Mouse (Mus musculus) midbrain, embryonic 14.5 days (tissue): Measurements from ENCODE around the gene Nepro. TPM values are rescaled to one million over a fixed set of nuclear protein-coding genes. Genes with fewer than 3 reads are reported as not detected.

ENCODE experiments used
- ATAC-seq: fragments of 200-750 bp; cut with Nextera tagmentation; 2 replicates; pipeline ENCODE4 v1.8.0; 2017; ENCODE audit warnings: moderate number of reproducible peaks, moderate library complexity; ENCODE audit not compliant: low FRiP score, low TSS enrichment
- DNase-seq: peaks from one replicate; pipeline ENCODE4 v3.0.0-alpha.2; 2015
- H3K27ac ChIP-seq: fragments of 300-500 bp; sonication (generic); replicated peaks from 2 replicates; pipeline ENCODE4 v1.5.1; 2014; ENCODE audit warnings: mild to moderate bottlenecking, low read depth, low read length, moderate library complexity
- H3K27me3 ChIP-seq: fragments of 300-500 bp; sonication (generic); 2 replicates; pipeline ENCODE4 v1.6.1; 2014; ENCODE audit warnings: low read length, control low read depth, mixed read lengths; ENCODE audit not compliant: control insufficient read depth, insufficient read depth
- H3K36me3 ChIP-seq: fragments of 300-500 bp; sonication (generic); 2 replicates; pipeline ENCODE4 v1.6.1; 2014; ENCODE audit warnings: low read length, control low read depth; ENCODE audit not compliant: control insufficient read depth, insufficient read depth
- H3K4me1 ChIP-seq: fragments of 300-500 bp; sonication (generic); 2 replicates; pipeline ENCODE4 v1.6.1; 2014; ENCODE audit warnings: mild to moderate bottlenecking, antibody characterized with exemption, low read length, control low read depth; ENCODE audit not compliant: control insufficient read depth, insufficient read depth
- H3K4me2 ChIP-seq: fragments of 300-500 bp; sonication (generic); 2 replicates; pipeline ENCODE4 v1.6.1; 2014; ENCODE audit warnings: mild to moderate bottlenecking, low read length, moderate library complexity
- H3K4me3 ChIP-seq: fragments of 300-500 bp; sonication (generic); replicated peaks from 2 replicates; pipeline ENCODE4 v1.5.1; 2014; ENCODE audit warnings: low read depth, low read length
- H3K9ac ChIP-seq: fragments of 300-500 bp; sonication (generic); replicated peaks from 2 replicates; pipeline ENCODE4 v1.6.1; 2014; ENCODE audit warnings: mild to moderate bottlenecking, low read length, moderate library complexity
- H3K9me3 ChIP-seq: fragments of 300-500 bp; sonication (generic); 2 replicates; pipeline ENCODE4 v1.6.1; 2016; ENCODE audit warnings: low read length, control low read depth, mixed read lengths; ENCODE audit not compliant: control insufficient read depth
- WGBS: fragments of 180-500 bp; shearing (Covaris S2); extraction: QIAGEN DNeasy Blood & Tissue Kit; methylation state at CpG from one replicate; pipeline ENCODE4 v1.1.7; 2014; 5-methylcytosine and 5-hydroxymethylcytosine counted together
- polyA plus RNA-seq: library from polyadenylated mRNA; unstranded; fragments of >200 nt; fragmentation: Nextera tagmentation; extraction: Ambion mirVana; gene quantifications from 2 replicates; pipeline ENCODE4 v1.2.1, GENCODE M21; 2014

Gene Nepro
- polyA plus RNA-seq, 1 experiment from 2014 or later = 5.7 TPM

DNA sequence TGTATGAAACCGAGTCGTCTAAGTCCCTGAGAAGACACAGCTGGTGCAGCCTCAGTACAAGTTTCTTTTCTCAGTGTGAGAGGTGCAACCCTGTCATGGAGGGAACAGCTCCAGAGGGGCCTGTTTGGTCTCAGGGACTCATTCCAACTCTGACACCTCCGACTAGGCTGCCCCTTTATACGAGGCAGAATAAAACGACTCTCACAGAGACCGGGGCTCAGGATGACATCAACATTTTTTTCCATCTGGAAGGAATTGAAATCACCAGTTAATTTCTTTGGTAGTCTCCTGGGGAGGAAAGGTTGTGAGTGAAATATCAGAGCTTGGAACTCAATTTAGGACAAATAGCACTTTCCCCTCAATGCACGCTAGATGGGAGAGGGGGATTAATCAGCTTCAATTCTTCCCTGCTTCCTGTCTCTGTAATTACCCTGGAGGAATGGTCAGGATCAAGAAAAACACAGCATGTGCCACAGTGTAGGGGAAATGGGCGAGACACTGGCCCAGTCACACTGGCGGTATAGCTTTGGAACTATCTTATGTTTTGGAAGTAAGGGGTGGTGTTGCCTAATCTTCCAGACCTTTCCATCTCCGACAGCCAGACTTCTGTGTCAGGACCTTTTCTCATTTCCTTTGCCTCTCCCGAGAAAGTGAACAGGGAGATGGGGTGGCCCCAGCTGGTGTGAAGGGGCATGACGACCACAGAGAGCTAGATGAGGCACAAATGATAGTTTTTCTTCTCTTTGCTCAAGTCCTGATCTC, 28.1 kb upstream of the Nepro start:
- no peak overlapping the region for H3K27ac ChIP-seq
- H3K36me3 ChIP-seq = no peaks in the 10 kb centered on the region
- H3K4me3 ChIP-seq = no peak overlapping the region
- H3K27me3 ChIP-seq = no peaks in the 10 kb centered on the region
- WGBS = 54% methylated on average over 12 of the region's 12 CpGs
- no peak overlapping the region for H3K4me2 ChIP-seq
- DNase-seq = no peak
- no peak for ATAC-seq
- H3K9me3 ChIP-seq = no peaks in the 10 kb centered on the region
- 0 out of 2 replicates have a peak, but pooled peaks cover 2% of the 10 kb centered on the region for H3K4me1 ChIP-seq
- H3K9ac ChIP-seq = no peak overlapping the region

DNA sequence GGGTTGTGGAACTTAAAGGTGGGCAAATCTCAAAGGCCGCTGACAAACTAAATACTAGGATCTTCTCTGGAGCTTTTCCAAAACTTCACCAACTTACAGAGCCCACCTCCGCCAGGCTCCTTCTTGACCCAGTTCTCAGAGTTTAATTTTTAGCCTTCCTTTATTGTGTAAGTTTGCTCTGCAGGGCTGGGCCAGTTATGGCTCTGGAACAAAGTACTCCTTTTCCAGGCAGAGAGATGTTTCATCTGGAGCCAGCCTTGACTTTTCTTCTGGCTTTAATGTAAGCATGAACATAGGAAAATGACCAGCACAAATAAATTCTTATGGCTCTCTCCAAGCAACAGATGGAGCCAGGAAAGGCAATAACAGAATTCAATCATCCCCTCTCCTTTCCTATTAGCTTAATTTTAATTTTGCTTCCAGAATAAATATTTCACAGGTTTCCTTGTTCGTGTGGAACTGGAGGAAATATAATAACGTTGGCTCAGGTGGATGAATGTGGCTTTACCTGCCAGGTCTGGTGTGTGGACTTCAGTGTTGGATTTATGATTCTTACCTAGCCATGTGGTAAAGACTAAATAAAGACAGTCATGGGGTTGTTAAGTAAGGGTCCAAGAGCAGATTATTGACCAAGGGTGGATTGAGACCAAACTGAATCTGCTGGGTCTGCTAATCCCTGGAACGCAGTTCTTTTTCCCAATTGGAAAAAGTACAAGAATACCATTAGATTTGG, 26.5 kb upstream of the Nepro start:
- Histone ChIP-seq H3K4me3 (no peak overlapping the region), H3K4me1 (no peaks in the 10 kb centered on the region), H3K4me2 (no peak overlapping the region), H3K36me3 (no peaks in the 10 kb centered on the region), H3K27me3 (no peaks in the 10 kb centered on the region), H3K9me3 (no peaks in the 10 kb centered on the region), H3K9ac (no peak overlapping the region), H3K27ac (no peak overlapping the region)
- WGBS = 95% methylated on average over 5 of the region's 5 CpGs
- DNase-seq = no peak
- no peak for ATAC-seq

DNA sequence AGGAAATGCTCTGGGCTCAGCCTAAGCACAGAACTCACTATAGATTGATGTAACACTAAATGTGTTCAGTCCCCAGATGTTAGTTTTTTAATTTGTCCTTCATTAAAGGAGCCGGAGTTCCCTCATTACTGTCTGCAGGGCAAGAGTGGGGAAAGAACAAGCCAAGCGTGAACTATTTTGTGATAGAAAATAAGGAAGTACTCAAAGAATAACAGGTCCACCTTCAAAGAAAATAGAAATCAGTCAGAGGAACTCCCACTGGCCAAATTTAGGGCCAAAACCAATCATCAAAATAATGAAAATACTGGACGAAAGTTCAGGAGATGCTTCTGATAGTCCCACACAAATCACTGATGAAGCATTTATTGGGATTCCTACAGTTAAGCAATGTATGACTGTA, 22.9 kb upstream of the Nepro start:
- DNase-seq (no peak), ATAC-seq (no peak)
- no peak overlapping the region for H3K4me3 ChIP-seq
- H3K36me3 ChIP-seq = no peaks in the 10 kb centered on the region
- no peak overlapping the region for H3K9ac ChIP-seq
- no peak overlapping the region for H3K4me2 ChIP-seq
- no peak overlapping the region for H3K27ac ChIP-seq
- no peaks in the 10 kb centered on the region for H3K4me1 ChIP-seq
- no peaks in the 10 kb centered on the region for H3K9me3 ChIP-seq
- WGBS = 93% methylated on average over 3 of the region's 3 CpGs
- no peaks in the 10 kb centered on the region for H3K27me3 ChIP-seq

DNA sequence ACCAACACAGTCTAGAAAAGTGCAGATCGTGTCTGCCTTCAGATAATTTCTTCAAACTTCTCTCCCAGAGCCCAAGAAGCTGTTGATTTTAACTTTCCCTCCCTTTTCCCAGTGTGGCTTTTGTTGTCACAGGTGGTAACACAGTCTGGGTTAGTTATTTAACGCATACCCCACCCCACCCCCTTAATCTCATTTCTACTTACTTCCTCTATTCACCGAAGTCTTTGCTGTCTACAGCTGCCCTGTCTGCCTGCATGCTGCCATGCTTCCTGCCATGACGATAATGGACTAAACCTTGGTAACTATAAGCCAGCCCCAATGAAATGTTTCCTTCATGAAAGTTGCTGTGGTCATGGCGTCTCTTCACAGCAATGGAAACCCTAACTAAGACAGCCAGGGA, 21.8 kb upstream of the Nepro start:
- Histone ChIP-seq H3K9ac (no peak overlapping the region), H3K27ac (no peak overlapping the region), H3K27me3 (no peaks in the 10 kb centered on the region), H3K4me1 (no peaks in the 10 kb centered on the region), H3K9me3 (no peaks in the 10 kb centered on the region), H3K36me3 (no peaks in the 10 kb centered on the region), H3K4me2 (no peak overlapping the region), H3K4me3 (no peak overlapping the region)
- no peak for DNase-seq
- WGBS = 63% methylated on average over 5 of the region's 5 CpGs
- ATAC-seq = no peak

DNA sequence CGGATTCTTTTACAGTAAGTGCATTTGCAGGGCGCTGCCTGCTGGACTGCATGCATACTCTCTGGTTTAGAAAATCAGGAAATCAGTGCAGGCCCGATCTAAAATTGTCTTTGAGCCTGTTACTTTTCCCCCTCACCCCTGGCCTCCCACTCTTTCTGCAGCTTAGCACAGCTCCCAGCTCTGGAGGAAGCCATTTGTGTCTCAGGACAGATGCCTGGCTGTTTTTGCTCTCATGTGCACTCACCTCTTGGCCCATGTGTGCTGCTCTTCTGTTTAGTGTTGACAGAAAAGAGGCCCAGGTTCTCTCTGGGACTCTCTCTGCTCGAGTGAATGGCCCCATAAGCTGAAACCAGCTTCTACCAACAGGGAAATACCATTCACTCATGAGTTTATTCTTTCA, 20.6 kb upstream of the Nepro start:
- H3K4me1 ChIP-seq = no peaks in the 10 kb centered on the region
- no peaks in the 10 kb centered on the region for H3K27me3 ChIP-seq
- H3K9me3 ChIP-seq = no peaks in the 10 kb centered on the region
- no peak overlapping the region for H3K9ac ChIP-seq
- DNase-seq (no peak), ATAC-seq (no peak)
- H3K36me3 ChIP-seq = no peaks in the 10 kb centered on the region
- no peak overlapping the region for H3K27ac ChIP-seq
- no peak overlapping the region for H3K4me3 ChIP-seq
- WGBS = 70% methylated on average over 4 of the region's 4 CpGs
- no peak overlapping the region for H3K4me2 ChIP-seq

DNA sequence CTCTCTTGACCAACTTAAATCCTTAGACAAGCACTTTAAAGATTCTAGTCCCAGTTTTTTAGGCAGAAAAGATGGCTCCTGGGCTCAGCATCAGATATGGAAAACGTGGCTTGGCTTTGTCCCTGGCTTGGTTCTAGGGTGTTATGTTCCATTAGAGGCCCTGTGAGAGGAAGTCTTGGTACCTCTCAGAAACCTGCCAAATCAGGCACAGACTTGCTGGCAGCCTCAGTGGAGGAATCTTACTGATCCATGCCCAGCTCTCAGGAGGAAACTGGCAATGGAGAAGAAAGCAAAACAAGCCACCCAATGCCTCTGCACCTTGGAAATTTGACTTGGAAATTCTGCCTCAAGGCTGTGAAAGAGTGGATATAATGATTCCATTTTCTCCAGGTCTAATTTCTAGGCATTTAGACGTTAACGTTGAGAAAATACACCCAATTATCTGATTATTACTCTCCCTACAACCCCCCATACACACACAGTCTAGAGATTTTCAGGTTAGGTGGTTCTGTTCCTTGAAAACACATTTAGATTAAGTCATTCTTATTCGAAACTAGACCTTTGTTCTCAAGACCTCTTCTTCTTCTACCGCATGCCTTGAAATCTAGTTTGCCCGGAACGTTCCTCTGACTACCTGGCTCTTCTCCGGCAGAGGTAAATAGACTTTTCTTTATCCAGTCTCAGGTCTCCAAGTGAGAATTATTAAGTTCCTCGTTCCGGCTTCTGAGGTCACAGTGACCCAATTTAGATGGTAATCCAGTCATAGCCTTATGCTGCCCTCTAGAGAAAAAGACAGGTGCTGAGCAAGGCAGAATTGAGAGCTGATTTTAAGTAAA, 7.6 kb upstream of the Nepro start:
- Histone ChIP-seq H3K27me3 (no peaks in the 10 kb centered on the region), H3K4me3 (no peak overlapping the region), H3K4me2 (peak overlapping the region; percentile 20; the same call in 1 of the 2 replicates), H3K4me1 (peaks cover 6% of the 10 kb centered on the region; the same call in 1 of the 2 replicates), H3K36me3 (no peaks in the 10 kb centered on the region), H3K9ac (no peak overlapping the region; the same call in 1 of the 2 replicates), H3K27ac (no peak overlapping the region; the same call in 1 of the 2 replicates), H3K9me3 (no peaks in the 10 kb centered on the region)
- WGBS = 23% methylated on average over 10 of the region's 10 CpGs
- DNase-seq = peak; percentile 85
- peak; percentile 73 for ATAC-seq

DNA sequence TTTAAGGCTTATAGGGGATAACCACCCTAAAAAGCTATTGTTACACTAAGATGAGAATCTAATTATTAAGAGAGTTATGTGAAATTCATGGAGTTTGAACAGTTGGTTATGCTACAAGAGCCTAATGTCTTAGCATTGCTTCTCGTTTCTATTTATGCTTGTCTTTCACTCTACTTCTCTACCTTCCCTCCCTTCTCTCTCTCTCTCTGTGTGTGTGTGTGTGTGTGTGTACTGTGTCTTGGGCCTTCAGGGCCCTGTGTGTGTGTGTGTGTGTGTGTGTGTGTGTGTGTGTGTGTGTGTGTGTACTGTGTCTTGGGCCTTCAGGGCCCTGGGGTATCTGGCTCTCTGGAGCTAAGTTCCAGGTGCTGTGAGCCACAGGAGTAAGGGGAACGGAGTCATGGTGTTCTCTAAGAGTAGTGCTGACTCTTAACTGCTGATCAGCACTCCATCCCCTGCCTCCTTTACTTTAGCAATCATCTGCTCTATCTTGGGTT, 6.9 kb upstream of the Nepro start:
- DNase-seq (no peak), ATAC-seq (peak; percentile 46)
- WGBS = 70% methylated on average over 2 of the region's 2 CpGs
- no peak overlapping the region for H3K9ac ChIP-seq
- H3K36me3 ChIP-seq = no peaks in the 10 kb centered on the region
- H3K4me2 ChIP-seq = no peak overlapping the region
- no peaks in the 10 kb centered on the region for H3K27me3 ChIP-seq
- H3K9me3 ChIP-seq = no peaks in the 10 kb centered on the region
- H3K4me3 ChIP-seq = no peak overlapping the region
- no peak overlapping the region for H3K27ac ChIP-seq
- H3K4me1 ChIP-seq = peaks cover 6% of the 10 kb centered on the region; the same call in 1 of the 2 replicates

DNA sequence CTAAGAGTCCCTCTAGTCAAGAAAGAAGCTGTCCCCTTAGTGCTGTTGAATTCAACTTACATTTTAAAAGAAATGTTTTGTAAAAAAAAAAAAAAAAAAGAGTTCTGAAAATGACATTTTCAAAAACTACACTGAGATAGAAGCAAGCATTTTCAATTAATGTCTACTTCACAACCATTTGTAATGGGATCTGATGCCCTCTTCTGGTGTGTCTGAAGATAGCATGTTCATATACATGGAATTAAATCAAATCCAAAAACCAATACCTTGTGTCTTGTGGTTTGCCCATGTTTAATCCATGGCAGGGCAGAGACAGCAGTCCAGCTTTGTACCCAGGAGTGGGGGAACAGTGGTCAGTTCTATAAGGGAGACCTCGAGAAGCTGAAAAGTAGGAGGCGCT, 6.3 kb upstream of the Nepro start:
- WGBS = 73% methylated on average over 2 of the region's 2 CpGs
- Histone ChIP-seq H3K27ac (no peak overlapping the region), H3K4me3 (no peak overlapping the region), H3K9ac (no peak overlapping the region), H3K36me3 (no peaks in the 10 kb centered on the region), H3K4me1 (peaks cover 6% of the 10 kb centered on the region; the same call in 1 of the 2 replicates), H3K4me2 (no peak overlapping the region), H3K27me3 (no peaks in the 10 kb centered on the region), H3K9me3 (no peaks in the 10 kb centered on the region)
- ATAC-seq (no peak), DNase-seq (peak; percentile 45)
